Mouse (Mus musculus): ENCODE data around the gene Scgb2b18.
"Not testable (repeated sequence)": the region's sequence is repeated elsewhere in the genome, so short reads cannot be mapped to it uniquely, and the experiment has no call there.

Scgb2b18 gene

DNA sequence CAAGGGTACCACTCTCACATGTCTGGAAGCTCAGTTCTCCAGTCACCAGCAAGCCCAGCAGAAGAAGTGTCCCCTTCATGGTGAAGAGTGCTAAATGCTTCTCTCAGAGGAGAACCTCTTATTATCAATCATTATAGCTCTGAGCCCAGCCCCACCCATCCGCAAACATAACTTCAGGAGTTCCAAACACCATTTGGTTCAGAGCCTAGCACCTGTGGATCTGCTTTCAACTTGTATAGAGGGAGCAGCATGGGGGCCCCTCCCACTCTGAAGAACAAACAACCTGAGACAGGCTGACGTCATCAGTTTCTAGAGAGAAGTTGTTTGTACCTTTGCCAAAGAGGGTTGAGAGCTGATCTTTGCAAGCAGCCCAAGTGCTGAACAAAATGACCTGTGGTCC lies at the start of gene Scgb2b18:
Scgb2b18 (minus strand) TSS at position 101 of the 400 bp plus-strand sequence.
- DNase-seq, result not testable (repeated sequence)

DNA sequence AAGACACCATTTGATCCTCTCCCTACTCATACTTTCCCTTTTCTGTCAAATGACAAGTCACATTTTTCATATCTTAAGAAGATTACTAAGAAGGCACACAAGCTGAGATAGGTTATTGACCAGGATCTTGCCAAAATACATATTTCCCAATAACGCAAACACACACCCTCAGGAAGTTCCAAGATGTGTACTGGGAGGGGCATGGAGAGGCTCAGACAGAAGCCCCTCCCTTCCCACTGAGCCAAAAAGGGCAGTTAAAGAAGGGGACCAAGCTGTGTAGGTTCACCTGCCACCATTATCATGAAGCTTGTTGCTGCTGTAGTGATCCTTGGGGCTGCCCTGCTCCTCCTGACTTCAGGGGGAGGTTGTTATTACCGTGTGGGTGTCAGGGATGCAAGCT lies 11.6 kb upstream of the Scgb2b18 start, which contains the start of gene Scgb1b18:
Scgb1b18 (plus strand) TSS at position 301 of the 400 bp plus-strand sequence.
- DNase-seq, result not testable (repeated sequence)
